Mouse (Mus musculus): ENCODE measurements around the gene Stab2. TPM values are rescaled to one million over a fixed set of nuclear protein-coding genes. Genes with fewer than 3 reads are reported as not detected.

Stab2 gene
- polyA plus RNA-seq, 1 experiment from 2014 or later, result 0.23 TPM

GRCm38 (mm10) chr10:86810000-86810399 lies 197.8 kb downstream of the Stab2 start:
- H3K4me1 ChIP-seq (ENCODE audit: control insufficient read depth, insufficient read depth, low read length), result peaks cover 8% of the 10 kb centered on the region; the same call in 1 of the 2 replicates
- no peaks in the 10 kb centered on the region for H3K9me3 ChIP-seq (ENCODE audit: control insufficient read depth, low read length)
- no peak overlapping the region for H3K4me3 ChIP-seq (ENCODE audit: low read depth, low read length)
- H3K27ac ChIP-seq (replicated peaks; ENCODE audit: low read depth, low read length), result no peak overlapping the region
- H3K36me3 ChIP-seq (ENCODE audit: control insufficient read depth, insufficient read depth, low read length), result no peaks in the 10 kb centered on the region
- H3K4me2 ChIP-seq (ENCODE audit: low read depth, severe bottlenecking), result no peak overlapping the region
- WGBS, result 89% methylated on average over 9 of the region's 9 CpGs
- no peak overlapping the region for H3K9ac ChIP-seq (ENCODE audit: low read length)
- no peak for ATAC-seq (ENCODE audit: insufficient number of reproducible peaks, low FRiP score, low TSS enrichment, low read depth)
- H3K27me3 ChIP-seq (ENCODE audit: control insufficient read depth, insufficient read depth, low read length), result no peaks in the 10 kb centered on the region
- no peak for DNase-seq (ENCODE audit: low spot score)

DNA sequence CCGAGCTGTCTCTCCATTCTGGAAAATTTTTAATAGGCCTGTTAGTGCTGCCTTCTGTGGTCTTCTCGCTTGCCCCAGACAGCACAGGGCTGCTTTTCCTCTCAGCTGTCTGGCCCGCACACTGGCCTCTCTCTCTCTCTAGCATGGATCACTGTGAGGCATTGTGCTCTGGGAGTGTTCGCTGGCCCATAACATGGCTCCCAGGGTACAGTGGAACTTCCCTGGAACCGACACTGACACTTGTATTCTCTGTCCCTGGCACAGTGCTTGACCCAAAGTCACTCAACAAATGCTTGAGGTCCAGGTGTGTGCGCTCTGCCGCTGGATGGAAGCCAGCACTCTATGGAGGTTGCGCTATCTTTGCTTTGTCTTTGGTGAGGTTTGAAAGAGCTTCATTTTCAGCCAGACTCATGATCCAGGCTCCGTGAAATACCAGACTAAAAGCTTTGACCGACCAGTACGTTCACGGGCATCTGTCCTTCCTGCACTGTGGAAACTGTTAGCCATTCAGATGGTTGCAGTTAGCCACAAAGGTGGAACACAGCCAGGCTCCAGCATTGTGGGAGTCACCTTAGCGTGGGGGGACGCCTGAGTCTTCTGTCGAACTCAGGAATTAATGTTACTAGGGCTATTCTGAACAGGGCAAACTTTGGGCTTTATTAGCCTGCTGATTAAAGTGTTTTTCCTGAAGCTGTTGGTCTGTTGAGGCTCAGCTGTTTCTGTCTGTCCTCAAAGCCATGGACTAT lies 199.6 kb downstream of the Stab2 start:
- Histone ChIP-seq H3K27ac (replicated peaks; ENCODE audit: low read depth, low read length) (no peak overlapping the region), H3K4me1 (ENCODE audit: control insufficient read depth, insufficient read depth, low read length) (no peaks in the 10 kb centered on the region), H3K4me2 (ENCODE audit: low read depth, severe bottlenecking) (no peak overlapping the region), H3K9ac (ENCODE audit: low read length) (no peak overlapping the region), H3K4me3 (ENCODE audit: low read depth, low read length) (no peak overlapping the region), H3K9me3 (ENCODE audit: control insufficient read depth, low read length) (no peaks in the 10 kb centered on the region), H3K27me3 (ENCODE audit: control insufficient read depth, insufficient read depth, low read length) (no peaks in the 10 kb centered on the region), H3K36me3 (ENCODE audit: control insufficient read depth, insufficient read depth, low read length) (no peaks in the 10 kb centered on the region)
- 91% methylated on average over 15 of the region's 15 CpGs for WGBS
- ATAC-seq (ENCODE audit: insufficient number of reproducible peaks, low FRiP score, low TSS enrichment, low read depth) (no peak), DNase-seq (ENCODE audit: low spot score) (no peak)

GRCm38 (mm10) chr10:86807362-86807761 lies 200.5 kb downstream of the Stab2 start:
- DNase-seq (ENCODE audit: low spot score), result no peak
- H3K27ac ChIP-seq (replicated peaks; ENCODE audit: low read depth, low read length), result no peak overlapping the region
- H3K4me2 ChIP-seq (ENCODE audit: low read depth, severe bottlenecking), result no peak overlapping the region
- no peak overlapping the region for H3K9ac ChIP-seq (ENCODE audit: low read length)
- no peaks in the 10 kb centered on the region for H3K27me3 ChIP-seq (ENCODE audit: control insufficient read depth, insufficient read depth, low read length)
- ATAC-seq (ENCODE audit: insufficient number of reproducible peaks, low FRiP score, low TSS enrichment, low read depth), result no peak
- H3K9me3 ChIP-seq (ENCODE audit: control insufficient read depth, low read length), result no peaks in the 10 kb centered on the region
- no peaks in the 10 kb centered on the region for H3K4me1 ChIP-seq (ENCODE audit: control insufficient read depth, insufficient read depth, low read length)
- WGBS, result 96% methylated on average over 1 of the region's 1 CpGs
- H3K4me3 ChIP-seq (ENCODE audit: low read depth, low read length), result no peak overlapping the region
- no peaks in the 10 kb centered on the region for H3K36me3 ChIP-seq (ENCODE audit: control insufficient read depth, insufficient read depth, low read length)

DNA sequence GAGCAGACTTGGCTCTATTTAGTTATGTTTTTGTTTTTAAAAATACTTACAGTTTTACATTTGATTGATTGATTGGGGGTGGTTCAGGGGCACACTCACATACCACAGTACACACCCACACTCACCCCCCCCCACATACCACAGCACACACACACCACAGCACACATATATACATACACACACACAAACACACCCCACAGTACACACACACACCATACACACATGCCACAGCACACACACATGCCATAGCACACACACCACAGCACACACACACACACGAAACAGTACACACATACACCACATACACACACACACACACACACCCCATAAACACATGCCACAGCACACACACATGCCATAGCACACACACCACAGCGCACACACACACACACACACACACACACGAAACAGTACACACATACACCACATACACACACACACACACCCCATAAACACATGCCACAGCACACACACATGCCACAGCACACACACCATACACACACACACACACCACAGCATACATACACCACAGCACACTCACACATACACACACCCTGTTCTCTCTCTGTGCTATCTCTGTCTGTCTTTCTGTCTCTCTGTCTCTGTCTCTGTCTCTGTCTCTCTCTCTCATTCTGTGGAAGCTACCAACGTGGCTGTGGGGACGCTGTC lies 211.6 kb downstream of the Stab2 start:
- H3K9me3 ChIP-seq (ENCODE audit: control insufficient read depth, low read length), result no peaks in the 10 kb centered on the region
- no peaks in the 10 kb centered on the region for H3K27me3 ChIP-seq (ENCODE audit: control insufficient read depth, insufficient read depth, low read length)
- ATAC-seq (ENCODE audit: insufficient number of reproducible peaks, low FRiP score, low TSS enrichment, low read depth), result no peak
- H3K27ac ChIP-seq (replicated peaks; ENCODE audit: low read depth, low read length), result no peak overlapping the region
- H3K9ac ChIP-seq (ENCODE audit: low read length), result no peak overlapping the region
- 94% methylated on average over 5 of the region's 5 CpGs for WGBS
- no peak overlapping the region for H3K4me3 ChIP-seq (ENCODE audit: low read depth, low read length)
- H3K36me3 ChIP-seq (ENCODE audit: control insufficient read depth, insufficient read depth, low read length), result no peaks in the 10 kb centered on the region
- no peak overlapping the region for H3K4me2 ChIP-seq (ENCODE audit: low read depth, severe bottlenecking)
- no peak for DNase-seq (ENCODE audit: low spot score)
- H3K4me1 ChIP-seq (ENCODE audit: control insufficient read depth, insufficient read depth, low read length), result no peaks in the 10 kb centered on the region

DNA sequence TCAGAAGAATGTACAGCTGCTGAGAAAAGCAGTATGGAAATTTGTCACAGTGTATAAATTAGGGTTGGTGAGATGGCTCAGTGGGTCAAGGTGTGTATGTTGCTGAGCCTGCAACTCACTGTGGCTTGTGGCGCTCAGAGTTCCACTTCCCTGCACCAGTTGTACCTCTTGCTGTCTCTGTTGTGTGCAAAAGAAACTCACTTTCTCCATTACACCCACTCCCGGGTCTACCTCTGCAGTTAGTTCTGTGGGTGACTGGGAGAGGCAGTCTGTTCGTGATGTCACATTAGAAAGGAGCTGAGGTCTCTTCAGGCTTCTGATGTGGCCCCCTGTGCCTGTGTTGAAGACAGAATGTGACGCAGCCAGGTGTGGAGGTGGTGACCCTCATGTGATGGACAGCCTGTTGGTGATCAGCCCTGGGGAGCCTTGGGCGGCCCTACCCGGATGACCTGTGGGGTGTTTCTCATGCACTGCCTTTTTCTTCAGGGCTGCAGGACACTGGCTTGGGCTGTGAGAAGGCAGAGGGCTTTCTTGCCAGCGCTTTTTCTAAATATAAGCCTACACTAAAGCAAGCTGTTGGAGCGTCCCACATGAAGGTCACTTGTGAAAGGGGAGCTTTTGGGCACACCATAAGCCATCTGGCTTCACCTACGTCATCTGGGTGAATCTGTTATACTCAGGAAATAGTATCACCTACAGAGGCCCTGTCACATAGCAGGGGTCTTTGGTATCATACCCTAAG lies 212.9 kb downstream of the Stab2 start:
- DNase-seq (ENCODE audit: low spot score), result no peak
- no peak overlapping the region for H3K27ac ChIP-seq (replicated peaks; ENCODE audit: low read depth, low read length)
- no peak overlapping the region for H3K9ac ChIP-seq (ENCODE audit: low read length)
- H3K36me3 ChIP-seq (ENCODE audit: control insufficient read depth, insufficient read depth, low read length), result no peaks in the 10 kb centered on the region
- no peak overlapping the region for H3K4me2 ChIP-seq (ENCODE audit: low read depth, severe bottlenecking)
- no peak for ATAC-seq (ENCODE audit: insufficient number of reproducible peaks, low FRiP score, low TSS enrichment, low read depth)
- no peaks in the 10 kb centered on the region for H3K4me1 ChIP-seq (ENCODE audit: control insufficient read depth, insufficient read depth, low read length)
- no peaks in the 10 kb centered on the region for H3K27me3 ChIP-seq (ENCODE audit: control insufficient read depth, insufficient read depth, low read length)
- no peak overlapping the region for H3K4me3 ChIP-seq (ENCODE audit: low read depth, low read length)
- H3K9me3 ChIP-seq (ENCODE audit: control insufficient read depth, low read length), result no peaks in the 10 kb centered on the region
- 86% methylated on average over 9 of the region's 9 CpGs for WGBS

GRCm38 (mm10) chr10:86794196-86794595 lies 213.6 kb downstream of the Stab2 start:
- no peaks in the 10 kb centered on the region for H3K36me3 ChIP-seq (ENCODE audit: control insufficient read depth, insufficient read depth, low read length)
- H3K9me3 ChIP-seq (ENCODE audit: control insufficient read depth, low read length), result no peaks in the 10 kb centered on the region
- ATAC-seq (ENCODE audit: insufficient number of reproducible peaks, low FRiP score, low TSS enrichment, low read depth) (no peak), DNase-seq (ENCODE audit: low spot score) (no peak)
- H3K27ac ChIP-seq (replicated peaks; ENCODE audit: low read depth, low read length), result no peak overlapping the region
- no peaks in the 10 kb centered on the region for H3K4me1 ChIP-seq (ENCODE audit: control insufficient read depth, insufficient read depth, low read length)
- H3K4me2 ChIP-seq (ENCODE audit: low read depth, severe bottlenecking), result no peak overlapping the region
- no peak overlapping the region for H3K4me3 ChIP-seq (ENCODE audit: low read depth, low read length)
- WGBS, result 90% methylated on average over 4 of the region's 4 CpGs
- no peak overlapping the region for H3K9ac ChIP-seq (ENCODE audit: low read length)
- H3K27me3 ChIP-seq (ENCODE audit: control insufficient read depth, insufficient read depth, low read length), result no peaks in the 10 kb centered on the region

DNA sequence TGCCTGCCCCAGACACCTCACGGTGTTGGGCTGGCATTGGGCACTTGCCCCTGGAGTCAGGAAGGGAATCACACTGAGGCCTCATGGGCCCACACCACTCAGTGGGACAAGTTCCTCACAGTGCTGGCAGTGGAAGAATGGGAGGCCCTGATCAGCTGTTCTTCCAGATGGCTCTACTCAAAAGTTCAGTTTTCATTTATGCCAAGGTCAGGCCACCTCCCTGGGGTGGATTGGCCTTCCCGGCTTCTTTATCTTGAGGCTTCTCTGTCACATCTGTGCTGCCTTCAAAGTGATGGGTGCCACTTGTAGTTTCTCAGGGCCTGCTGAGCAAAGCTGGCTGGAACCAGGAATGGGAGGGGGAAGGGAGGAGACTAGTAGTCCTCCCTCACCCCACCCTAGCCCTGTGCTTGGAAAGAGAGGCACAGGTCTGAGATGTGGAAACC lies 214.3 kb downstream of the Stab2 start:
- Histone ChIP-seq H3K4me2 (ENCODE audit: low read depth, severe bottlenecking) (no peak overlapping the region), H3K27me3 (ENCODE audit: control insufficient read depth, insufficient read depth, low read length) (no peaks in the 10 kb centered on the region), H3K9me3 (ENCODE audit: control insufficient read depth, low read length) (no peaks in the 10 kb centered on the region), H3K9ac (ENCODE audit: low read length) (no peak overlapping the region), H3K27ac (replicated peaks; ENCODE audit: low read depth, low read length) (no peak overlapping the region), H3K36me3 (ENCODE audit: control insufficient read depth, insufficient read depth, low read length) (no peaks in the 10 kb centered on the region), H3K4me1 (ENCODE audit: control insufficient read depth, insufficient read depth, low read length) (no peaks in the 10 kb centered on the region), H3K4me3 (ENCODE audit: low read depth, low read length) (no peak overlapping the region)
- 69% methylated on average over 2 of the region's 2 CpGs for WGBS
- ATAC-seq (ENCODE audit: insufficient number of reproducible peaks, low FRiP score, low TSS enrichment, low read depth) (no peak), DNase-seq (ENCODE audit: low spot score) (no peak)

- no peak for ATAC-seq (ENCODE audit: insufficient number of reproducible peaks, low FRiP score, low TSS enrichment, low read depth)
- no peaks in the 10 kb centered on the region for H3K27me3 ChIP-seq (ENCODE audit: control insufficient read depth, insufficient read depth, low read length)
These were observed 216.2 kb downstream of the Stab2 start for GRCm38 (mm10) chr10:86791507-86792184.

More at GRCm38 (mm10) chr10:86791507-86792184, 216.2 kb downstream of the Stab2 start:
- 78% methylated on average over 7 of the region's 7 CpGs for WGBS
- Histone ChIP-seq H3K9me3 (ENCODE audit: control insufficient read depth, low read length) (no peaks in the 10 kb centered on the region), H3K36me3 (ENCODE audit: control insufficient read depth, insufficient read depth, low read length) (no peaks in the 10 kb centered on the region), H3K4me3 (ENCODE audit: low read depth, low read length) (no peak overlapping the region), H3K4me2 (ENCODE audit: low read depth, severe bottlenecking) (no peak overlapping the region), H3K27ac (replicated peaks; ENCODE audit: low read depth, low read length) (no peak overlapping the region), H3K4me1 (ENCODE audit: control insufficient read depth, insufficient read depth, low read length) (no peaks in the 10 kb centered on the region; the same call in 1 of the 2 replicates), H3K9ac (ENCODE audit: low read length) (no peak overlapping the region)
- no peak for DNase-seq (ENCODE audit: low spot score)

Measured in limb, embryonic 11.5 days (tissue).